Mouse (Mus musculus) embryonic fibroblast, embryonic 13.5 days (primary cell): ENCODE data around the gene Pdhb. TPM values are rescaled to one million over a fixed set of nuclear protein-coding genes. Genes with fewer than 3 reads are reported as not detected.
A peak's percentile ranks its signal among the peaks of the same experiment; 100 is the strongest.

Source experiments
- H3K27ac ChIP-seq: 2 replicates; pipeline ENCODE4 v1.5.1; 2012; ENCODE audit warnings: low read length, control low read depth, inconsistent platforms; ENCODE audit not compliant: insufficient read depth
- H3K4me1 ChIP-seq: 2 replicates; pipeline ENCODE4 v1.6.1; 2011; ENCODE audit warnings: low read length; ENCODE audit not compliant: control insufficient read depth, insufficient read depth
- H3K4me3 ChIP-seq: 2 replicates; pipeline ENCODE4 v1.5.1; 2011; ENCODE audit warnings: mild to moderate bottlenecking, control low read depth, low read length; ENCODE audit not compliant: insufficient read depth
- CTCF ChIP-seq: IDR thresholded peaks from 2 replicates; pipeline ENCODE4 v1.5.1; 2011; ENCODE audit warnings: mild to moderate bottlenecking, control low read depth, low read length, moderate library complexity, borderline replicate concordance; ENCODE audit not compliant: insufficient read depth
- POLR2A ChIP-seq: IDR thresholded peaks from 2 replicates; pipeline ENCODE4 v1.6.1; 2011; ENCODE audit warnings: low read depth, mild to moderate bottlenecking, control low read depth, low read length, moderate library complexity
- polyA plus RNA-seq: library from polyadenylated mRNA; stranded (reverse); fragments of >200 nt; gene quantifications from 2 replicates; pipeline ENCODE4 v1.2.4, GENCODE M21; 2011; ENCODE audit warnings: low read depth; ENCODE audit not compliant: missing spikeins, insufficient read length

The Pdhb gene
- 83.3 and 92.5 TPM in 2 replicates for polyA plus RNA-seq

DNA sequence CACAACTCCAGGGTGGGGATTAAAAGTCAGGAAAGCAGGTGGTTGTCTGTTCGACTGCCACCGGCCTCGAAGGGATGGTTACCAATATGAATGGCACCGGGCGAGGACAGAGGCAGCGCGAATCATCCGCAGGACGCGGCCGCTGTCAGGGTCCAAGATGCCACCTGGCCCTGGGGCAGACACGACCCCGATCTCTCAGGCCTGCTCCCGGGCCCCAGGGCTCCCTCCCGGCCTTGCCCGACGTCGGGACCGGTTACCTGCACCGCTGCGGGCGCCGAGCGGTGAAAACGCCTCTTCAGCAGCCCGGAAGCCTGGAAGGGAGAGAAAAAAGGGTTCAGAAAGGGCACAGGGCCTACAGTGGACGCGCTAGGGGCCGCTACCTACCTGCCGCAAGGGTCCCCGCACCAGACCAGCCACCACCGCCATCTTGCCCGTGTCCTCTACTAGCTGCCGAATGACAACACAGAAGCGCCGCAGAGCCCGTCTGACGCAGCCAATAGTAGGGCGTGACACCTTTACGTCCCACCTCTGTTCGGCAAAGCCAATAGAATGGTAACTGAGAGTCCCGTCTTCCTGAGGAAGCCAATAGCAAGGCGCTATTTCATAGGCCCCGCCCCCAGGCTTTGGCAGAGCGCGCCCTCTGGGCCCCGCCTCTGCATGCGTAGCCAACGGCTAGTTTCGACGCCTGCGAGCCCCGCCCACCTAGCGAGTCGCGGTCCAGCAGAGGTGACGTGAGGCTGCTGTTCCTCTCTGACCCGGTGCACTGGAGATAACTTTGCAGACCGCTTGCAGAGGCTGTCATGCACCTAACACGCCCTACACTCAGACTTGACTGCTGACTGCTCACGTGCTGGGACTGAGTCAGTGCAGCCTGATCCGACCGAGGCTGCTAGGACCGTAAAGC lies at the start of gene Pdhb:
Gene Pdhb (minus strand): TSS at position 519 of the 904 bp plus-strand sequence.
- H3K27ac ChIP-seq, result peak within 1 kb of the TSS; percentile 1; the same call in 1 of the 2 replicates
- peak; percentile 83 for TF ChIP-seq POLR2A
- TF ChIP-seq CTCF, result no peak
- peak within 1 kb of the TSS; percentile 95 for H3K4me3 ChIP-seq
- H3K4me1 ChIP-seq, result peaks cover 4% of the 10 kb centered on the region; the same call in 1 of the 2 replicates

- no peak for TF ChIP-seq CTCF
- TF ChIP-seq POLR2A, result no peak
- Histone ChIP-seq H3K4me1 (no peaks in the 10 kb centered on the region; the same call in 1 of the 2 replicates), H3K4me3 (no peak overlapping the region), H3K27ac (no peak overlapping the region)
Observed at GRCm38 (mm10) chr14:8222561-8222960, 49.7 kb upstream of the Pdhb start.

- Histone ChIP-seq H3K27ac (no peak overlapping the region), H3K4me3 (no peak overlapping the region), H3K4me1 (peaks cover under 1% of the 10 kb centered on the region)
- TF ChIP-seq POLR2A, result no peak
- no peak for TF ChIP-seq CTCF
Observed at GRCm38 (mm10) chr14:8220912-8221311, 48.1 kb upstream of the Pdhb start.

DNA sequence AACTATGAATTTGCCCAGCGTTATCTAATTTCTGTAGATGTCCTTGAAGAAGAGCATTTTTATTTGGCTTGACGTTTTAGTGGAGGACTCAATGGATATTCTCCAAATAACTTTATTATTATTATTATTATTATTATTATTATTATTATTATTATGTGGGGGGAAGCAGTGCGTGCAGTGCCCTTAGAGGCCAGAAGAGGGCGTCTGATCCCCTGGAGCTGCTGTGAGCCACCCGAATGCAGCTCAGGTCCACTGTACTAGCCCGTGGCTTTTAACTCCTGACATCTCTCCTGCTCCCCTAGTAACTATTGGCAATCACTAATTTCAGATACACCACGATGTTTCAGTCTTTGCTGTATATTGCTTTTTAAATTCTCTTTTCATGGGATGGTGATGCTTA lies 47.5 kb upstream of the Pdhb start:
- Histone ChIP-seq H3K27ac (no peak overlapping the region), H3K4me1 (peaks cover 3% of the 10 kb centered on the region), H3K4me3 (no peak overlapping the region)
- no peak for TF ChIP-seq POLR2A
- peak; percentile 52; the same call in 1 of the 2 replicates for TF ChIP-seq CTCF

GRCm38 (mm10) chr14:8219876-8220275 lies 47.1 kb upstream of the Pdhb start:
- TF ChIP-seq POLR2A (no peak), CTCF (no peak)
- H3K4me3 ChIP-seq, result no peak overlapping the region
- H3K4me1 ChIP-seq, result peaks cover 3% of the 10 kb centered on the region
- H3K27ac ChIP-seq, result no peak overlapping the region

DNA sequence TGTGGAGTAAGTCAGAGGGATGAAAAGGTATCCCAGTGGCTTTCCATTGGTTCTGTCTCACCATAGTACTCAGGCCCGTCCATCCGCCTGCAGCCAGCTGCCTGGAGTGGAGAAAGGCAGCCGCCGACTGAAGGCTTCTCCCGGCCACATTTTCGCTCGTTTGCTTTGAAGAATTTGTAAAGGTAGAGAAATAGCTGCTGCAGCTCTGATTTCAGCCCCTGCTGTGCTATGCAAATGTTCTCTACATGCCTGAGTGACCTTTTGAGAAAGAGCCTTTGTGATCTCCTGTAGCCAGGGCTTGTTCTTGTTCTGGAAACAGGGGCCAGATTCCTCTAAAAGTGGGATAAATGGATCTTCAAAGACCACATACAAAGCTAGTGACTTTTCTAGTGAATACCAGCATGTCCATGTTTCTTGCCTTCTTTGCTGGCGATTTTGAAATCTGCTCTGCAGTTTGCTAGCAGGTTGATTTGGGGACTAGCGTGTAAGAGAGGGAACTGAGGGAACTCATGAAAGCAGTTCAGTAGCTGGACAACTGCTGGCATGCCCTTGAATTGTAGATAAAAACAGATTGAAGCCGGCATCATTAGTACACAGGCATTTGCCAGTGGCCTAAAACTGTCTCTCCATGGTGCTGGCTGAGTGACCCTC lies 46.0 kb upstream of the Pdhb start:
- Histone ChIP-seq H3K4me3 (no peak overlapping the region), H3K4me1 (peaks cover 3% of the 10 kb centered on the region), H3K27ac (no peak overlapping the region)
- no peak for TF ChIP-seq POLR2A

DNA sequence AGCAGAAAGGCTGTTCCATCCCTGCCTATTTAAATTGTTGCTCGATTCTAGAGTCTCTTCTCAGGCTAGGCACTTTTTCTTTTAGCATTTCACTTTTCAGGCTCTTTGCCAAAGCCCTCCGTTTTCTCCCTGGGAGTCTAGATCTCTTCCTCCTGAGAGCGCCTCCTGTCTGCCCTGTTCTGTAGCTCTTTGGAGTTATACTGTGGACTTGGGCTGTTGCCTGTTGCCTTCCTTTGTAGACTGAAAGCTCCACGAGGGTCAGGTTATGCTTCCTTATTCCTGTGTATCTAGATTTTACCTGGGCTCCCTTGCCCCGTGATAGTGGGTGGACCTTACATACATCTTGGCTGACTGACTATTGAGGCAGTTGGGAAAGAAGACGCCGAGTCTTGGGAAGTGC lies 45.4 kb upstream of the Pdhb start:
- Histone ChIP-seq H3K4me1 (peaks cover 3% of the 10 kb centered on the region), H3K27ac (no peak overlapping the region), H3K4me3 (no peak overlapping the region)
- TF ChIP-seq POLR2A (no peak), CTCF (no peak)

DNA sequence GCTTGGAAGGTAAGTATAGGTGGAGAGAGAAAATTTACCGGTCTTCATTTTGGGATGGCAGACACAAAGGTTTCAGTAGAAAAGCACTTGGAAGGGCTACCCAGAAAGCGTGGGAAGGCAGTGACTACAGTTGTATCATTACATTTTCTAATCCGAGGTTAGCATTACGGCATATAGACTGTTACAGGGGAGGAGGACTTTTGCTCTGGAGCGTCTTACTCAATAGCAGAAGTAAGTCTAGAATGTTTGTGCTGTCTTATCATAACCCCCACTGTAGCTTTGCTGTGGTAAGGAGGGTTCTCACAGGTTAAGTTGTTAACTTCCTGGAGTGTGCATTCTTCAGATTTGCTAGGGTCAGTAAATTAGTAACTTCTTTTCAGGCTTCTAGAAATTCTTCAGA lies 43.3 kb upstream of the Pdhb start:
- no peak overlapping the region for H3K4me3 ChIP-seq
- TF ChIP-seq POLR2A (no peak), CTCF (no peak)
- H3K27ac ChIP-seq, result no peak overlapping the region
- peaks cover 3% of the 10 kb centered on the region for H3K4me1 ChIP-seq

GRCm38 (mm10) chr14:8215208-8215778 lies 42.5 kb upstream of the Pdhb start:
- no peak overlapping the region for H3K27ac ChIP-seq
- H3K4me1 ChIP-seq, result peaks cover 3% of the 10 kb centered on the region
- TF ChIP-seq POLR2A (no peak), CTCF (no peak)
- peak overlapping the region; percentile 55 for H3K4me3 ChIP-seq
